Mouse (Mus musculus): Measurements from ENCODE around the gene Sgpl1. TPM values are rescaled to one million over a fixed set of nuclear protein-coding genes. Genes with fewer than 3 reads are reported as not detected.

Sgpl1 gene
- total RNA-seq (2021) = 10 to 100 TPM; 20.4 to 22.8 TPM
- long read RNA-seq, full-length matches to known transcripts = 18 of 34 reads
- long read RNA-seq, partial matches to known transcripts = 6 of 34 reads
- long read RNA-seq, other reads (novel, unspliced or antisense) = 10 of 34 reads

DNA sequence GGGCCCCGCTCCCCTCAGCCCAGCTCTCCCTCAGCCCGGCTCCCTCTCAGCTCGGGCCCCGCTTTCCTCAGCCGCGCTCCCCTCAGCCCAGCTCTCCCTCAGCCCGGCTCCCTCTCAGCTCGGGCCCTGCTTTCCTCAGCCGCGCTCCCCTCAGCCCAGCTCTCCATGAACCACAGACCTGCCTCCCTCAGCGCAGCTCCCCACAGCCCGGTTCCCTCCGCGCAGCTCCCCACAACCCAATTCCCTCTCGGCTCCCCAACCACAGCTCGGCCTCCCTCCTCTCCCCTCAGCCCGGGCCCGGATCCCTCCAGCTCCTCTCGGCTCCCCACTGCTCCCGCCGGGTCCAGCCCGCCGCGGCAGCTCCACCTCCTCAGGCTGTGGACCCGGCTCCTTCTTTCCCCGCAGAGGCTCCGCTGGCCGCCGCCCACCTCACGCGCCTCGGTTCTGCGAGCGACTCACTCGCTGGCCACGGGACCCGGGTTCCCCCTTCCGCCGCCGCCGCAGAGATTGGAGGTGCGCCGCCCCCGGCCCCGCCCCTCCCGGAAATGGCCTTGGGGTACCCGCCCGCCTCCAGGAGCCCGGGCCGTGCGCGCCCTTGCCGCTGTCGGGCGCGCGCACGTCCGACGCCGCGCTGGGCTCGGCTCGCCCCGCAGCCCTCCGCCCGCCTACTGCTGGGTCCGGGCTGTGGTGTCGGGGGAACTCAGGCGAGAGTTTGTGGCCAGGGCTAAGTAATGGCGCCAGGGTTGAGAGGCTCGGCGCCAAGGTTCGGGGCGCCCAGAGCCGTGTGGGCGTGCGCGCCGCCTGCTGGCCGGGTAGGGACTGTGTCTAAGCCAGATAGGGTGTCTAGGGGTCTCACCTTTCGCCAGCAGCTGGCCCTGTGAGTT lies at the start of gene Sgpl1:
Gene Sgpl1 (minus strand): TSS at position 547 of the 884 bp plus-strand sequence.
- peak; percentile 84 to 90 for DNase-seq (ENCODE audit: low spot score in 2 of 2)

- no peak for DNase-seq (ENCODE audit: low spot score in 2 of 2)
These were observed 48.3 kb upstream of the Sgpl1 start for GRCm38 (mm10) chr10:61195718-61196291.

DNA sequence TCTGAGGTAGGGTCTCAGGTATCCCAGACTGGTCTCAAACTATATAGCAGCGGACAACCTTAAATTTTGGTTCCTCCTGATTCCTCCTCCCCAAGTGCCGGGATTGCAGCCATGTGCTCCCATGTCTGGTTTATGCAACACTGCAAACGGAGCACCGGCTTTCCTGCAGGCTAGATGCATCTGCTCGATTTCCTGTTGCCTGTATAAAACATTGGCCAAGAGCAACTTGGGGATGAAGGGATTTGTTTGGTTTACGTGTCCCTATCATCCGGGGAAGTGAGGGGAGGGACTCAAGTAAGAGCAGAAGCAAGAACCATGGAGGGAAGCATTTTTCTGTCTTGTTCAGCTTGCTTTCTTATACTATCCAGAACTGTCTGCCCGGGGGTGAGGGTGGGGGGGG lies 47.7 kb upstream of the Sgpl1 start:
- DNase-seq (ENCODE audit: low spot score in 2 of 2) = no peak

DNA sequence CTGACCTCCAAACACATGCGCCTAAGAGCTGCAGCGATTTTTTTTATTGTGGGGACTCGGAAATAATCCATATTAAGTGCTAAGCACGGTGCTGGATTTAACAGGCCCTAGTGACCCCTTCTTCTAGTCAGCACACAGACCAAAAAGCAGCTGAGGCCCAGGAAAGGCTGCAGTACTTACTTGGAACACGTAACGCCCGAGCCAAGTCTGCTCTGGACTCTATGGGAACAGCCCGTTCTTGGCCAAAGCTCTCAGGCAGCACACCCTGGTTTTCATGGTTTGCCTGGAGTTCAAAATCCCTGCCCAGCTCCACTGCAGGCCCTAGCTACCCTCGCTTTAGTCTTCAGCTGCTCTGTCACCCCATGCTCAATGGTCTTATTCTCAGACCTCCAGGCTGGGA lies 47.1 kb upstream of the Sgpl1 start:
- DNase-seq (ENCODE audit: low spot score in 2 of 2) = no peak

GRCm38 (mm10) chr10:61188010-61188409 lies 40.5 kb upstream of the Sgpl1 start:
- no peak for DNase-seq (ENCODE audit: low spot score in 2 of 2)

- no peak for DNase-seq (ENCODE audit: low spot score in 2 of 2)
These were observed 39.5 kb upstream of the Sgpl1 start for GRCm38 (mm10) chr10:61187001-61187400.

DNA sequence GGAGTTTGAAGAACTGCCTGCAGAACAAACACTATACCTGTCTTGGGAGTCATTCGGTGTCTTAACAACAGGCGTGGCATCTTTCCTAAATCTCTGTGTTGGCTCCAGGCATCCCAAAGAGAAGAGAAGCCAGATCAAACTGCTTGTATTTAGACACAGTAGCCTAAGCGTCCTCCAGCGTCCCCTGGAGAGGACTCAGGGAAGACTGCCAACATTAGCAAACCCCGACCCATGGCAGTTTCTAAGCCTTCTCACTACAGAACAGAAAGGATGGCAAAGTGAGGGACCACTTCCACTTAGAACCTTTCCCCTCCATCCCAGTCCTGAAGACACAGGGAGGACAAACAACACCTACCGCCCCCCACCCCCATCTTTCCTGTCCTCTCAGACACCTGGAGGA lies 32.4 kb upstream of the Sgpl1 start:
- DNase-seq (ENCODE audit: low spot score in 2 of 2) = no peak

DNA sequence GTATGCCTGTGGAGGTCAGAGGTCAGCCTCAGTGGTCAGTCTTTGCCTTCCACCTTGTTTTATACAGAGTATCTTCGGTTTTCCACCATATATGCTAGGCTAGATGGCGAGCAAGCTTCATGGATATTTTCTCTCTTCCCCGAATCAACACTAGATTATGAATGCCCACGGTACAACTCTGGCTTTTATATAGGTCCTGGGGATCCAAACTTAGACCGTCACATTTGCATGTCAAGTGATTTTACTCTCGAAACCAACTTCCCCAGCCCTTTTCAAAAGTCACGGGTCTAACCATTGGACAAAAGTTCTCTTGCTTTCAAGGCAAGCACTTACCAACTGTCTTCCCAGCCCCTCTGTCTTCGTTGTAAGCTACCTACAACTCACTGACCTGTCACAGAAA lies 31.2 kb upstream of the Sgpl1 start:
- DNase-seq (ENCODE audit: low spot score in 2 of 2) = no peak

DNA sequence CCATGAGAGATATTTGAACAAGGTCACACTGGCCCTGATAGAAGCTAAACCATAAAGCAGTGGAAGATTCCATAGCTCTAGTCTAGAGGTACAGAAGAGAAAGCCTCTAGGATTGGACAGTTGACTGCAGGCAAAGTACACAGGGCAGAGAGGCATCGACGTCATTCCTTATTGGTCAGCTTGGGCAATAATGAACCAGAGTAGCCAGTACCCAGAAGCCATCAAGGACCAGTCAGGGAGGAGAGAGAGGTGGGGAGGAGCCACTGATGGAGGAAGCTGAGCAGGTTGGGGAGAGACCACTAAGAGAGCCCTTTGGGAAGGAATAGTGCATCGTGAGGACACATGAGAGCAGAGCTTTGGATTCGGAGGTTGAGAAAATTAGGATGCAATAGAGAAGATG lies 30.2 kb upstream of the Sgpl1 start:
- DNase-seq (ENCODE audit: low spot score in 2 of 2) = no peak

GRCm38 (mm10) chr10:61176221-61176790 lies 28.8 kb upstream of the Sgpl1 start:
- DNase-seq (ENCODE audit: low spot score in 2 of 2) = no peak

- peak; percentile 44 to 72 for DNase-seq (ENCODE audit: low spot score in 2 of 2)
These were observed 28.1 kb upstream of the Sgpl1 start for GRCm38 (mm10) chr10:61175442-61176204.

DNA sequence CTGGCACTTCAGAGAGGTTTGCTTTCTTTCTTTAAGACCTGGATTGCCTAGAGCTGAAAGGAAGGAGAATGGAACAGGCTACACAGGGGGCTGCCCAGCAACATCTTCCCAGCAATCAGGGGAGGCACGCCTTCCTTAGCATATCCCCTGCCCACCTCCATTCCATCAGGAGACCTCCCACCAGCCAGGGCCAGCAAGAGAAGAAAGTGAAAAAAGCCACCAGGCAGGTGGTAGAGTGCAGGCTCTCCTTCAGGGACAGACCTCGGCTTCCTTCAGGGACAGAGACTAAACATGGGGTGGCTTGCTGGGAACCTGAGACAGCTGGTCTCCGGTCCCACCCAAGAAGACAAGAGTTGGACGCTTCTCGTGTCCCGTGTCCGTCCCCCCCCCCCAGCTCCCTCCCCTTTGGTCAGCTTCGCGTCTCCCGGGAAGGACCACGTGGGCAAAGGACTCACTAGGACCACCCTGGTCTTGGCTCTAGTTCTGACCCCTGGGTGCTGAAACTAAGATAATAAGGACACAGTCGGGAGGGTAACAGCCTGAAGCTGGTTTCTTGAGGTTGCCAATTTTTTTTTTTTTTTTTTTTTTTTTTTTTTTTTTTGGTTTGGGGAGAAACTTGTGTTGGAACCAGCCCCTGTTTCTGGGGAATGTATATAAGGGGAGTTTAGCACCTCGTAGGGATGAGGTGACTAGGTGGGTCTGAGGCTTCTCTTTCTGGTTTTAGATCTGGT lies 27.4 kb upstream of the Sgpl1 start:
- no peak for DNase-seq (ENCODE audit: low spot score in 2 of 2)

DNA sequence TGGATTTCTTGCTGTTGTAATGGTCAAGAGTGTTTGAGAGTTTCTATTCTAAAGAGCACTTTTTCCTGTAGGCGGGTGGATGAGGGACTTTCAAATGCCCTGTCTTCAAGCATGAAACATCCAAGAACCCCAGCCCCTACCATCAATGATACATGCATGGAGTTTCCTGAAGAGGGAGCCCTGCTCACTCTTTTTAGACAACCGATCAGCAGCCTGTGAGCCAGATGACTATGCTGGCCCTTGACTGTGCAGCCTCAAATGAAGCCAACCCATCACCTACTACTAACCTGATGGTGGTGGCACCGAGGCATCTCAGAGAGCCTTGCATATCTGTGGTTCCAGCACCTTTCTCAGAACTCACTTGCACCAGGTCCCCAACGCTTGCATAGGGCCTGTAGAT lies 25.0 kb upstream of the Sgpl1 start:
- DNase-seq (ENCODE audit: low spot score in 2 of 2) = no peak

GRCm38 (mm10) chr10:61171654-61172053 lies 24.2 kb upstream of the Sgpl1 start, which contains the start of gene Tbata:
TSS of gene Tbata (plus strand) at chr10:61171954.
- DNase-seq (ENCODE audit: low spot score in 2 of 2) = no peak

DNA sequence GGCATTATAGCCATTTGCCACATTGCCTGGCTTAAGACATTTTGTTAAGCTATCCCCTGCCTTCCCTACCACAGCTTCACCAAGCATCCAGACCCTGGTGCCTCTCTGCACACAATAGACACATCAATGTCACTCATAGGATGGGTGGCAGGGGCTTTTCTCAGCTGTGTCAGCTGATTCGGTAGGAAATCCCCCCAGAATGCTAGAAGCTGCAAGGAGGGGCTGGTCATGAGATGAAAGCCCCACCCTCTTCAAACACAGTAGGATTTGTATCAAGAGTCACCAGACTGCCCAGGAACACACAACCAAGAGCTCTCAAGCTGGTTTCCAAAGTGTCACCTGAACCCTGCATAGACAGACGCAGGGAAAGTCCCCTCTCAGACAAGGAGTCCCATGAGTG lies 20.9 kb upstream of the Sgpl1 start:
- DNase-seq (ENCODE audit: low spot score in 2 of 2) = no peak

- DNase-seq (ENCODE audit: low spot score in 2 of 2) = no peak
These were observed 20.0 kb upstream of the Sgpl1 start for GRCm38 (mm10) chr10:61167333-61168096.

DNA sequence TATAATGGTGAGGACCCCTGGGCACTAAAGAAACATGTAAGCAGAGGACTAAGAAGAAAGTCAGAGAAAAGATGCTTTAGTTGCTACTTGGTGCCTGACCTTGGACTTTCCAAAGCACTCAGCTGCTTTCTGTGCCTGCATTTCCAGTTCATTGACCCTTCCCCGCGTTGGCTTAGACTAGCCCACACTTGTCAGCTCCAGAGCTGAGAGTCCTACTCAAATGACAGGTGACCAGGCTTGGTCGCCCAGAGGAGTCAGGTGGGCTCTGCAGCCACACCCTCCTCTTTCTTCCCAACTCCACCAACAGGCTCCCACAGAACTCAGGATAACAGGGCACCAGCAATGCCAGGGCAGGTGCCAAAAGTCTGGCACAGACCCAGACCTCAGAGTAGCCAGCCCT lies 14.9 kb upstream of the Sgpl1 start:
- DNase-seq (ENCODE audit: low spot score in 2 of 2) = no peak

DNA sequence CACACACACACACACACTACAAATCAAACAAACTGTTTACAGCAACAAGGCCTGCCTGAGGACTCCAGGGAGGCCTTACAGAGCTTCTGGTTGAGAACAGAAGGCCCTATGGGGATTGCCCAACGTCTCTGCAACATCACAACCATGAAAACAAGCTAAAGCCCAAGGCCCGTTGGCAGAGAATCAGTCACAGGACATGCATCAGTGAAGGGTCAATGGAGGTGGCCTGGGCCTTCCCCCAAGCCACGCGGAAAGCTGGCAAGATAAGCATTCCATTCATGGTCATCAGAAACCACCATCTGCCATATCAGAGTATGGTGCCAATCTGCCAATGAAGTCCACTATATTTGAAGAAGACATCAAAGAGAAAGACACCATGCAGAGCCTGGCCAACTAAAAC lies 13.2 kb upstream of the Sgpl1 start:
- DNase-seq (ENCODE audit: low spot score in 2 of 2) = no peak

DNA sequence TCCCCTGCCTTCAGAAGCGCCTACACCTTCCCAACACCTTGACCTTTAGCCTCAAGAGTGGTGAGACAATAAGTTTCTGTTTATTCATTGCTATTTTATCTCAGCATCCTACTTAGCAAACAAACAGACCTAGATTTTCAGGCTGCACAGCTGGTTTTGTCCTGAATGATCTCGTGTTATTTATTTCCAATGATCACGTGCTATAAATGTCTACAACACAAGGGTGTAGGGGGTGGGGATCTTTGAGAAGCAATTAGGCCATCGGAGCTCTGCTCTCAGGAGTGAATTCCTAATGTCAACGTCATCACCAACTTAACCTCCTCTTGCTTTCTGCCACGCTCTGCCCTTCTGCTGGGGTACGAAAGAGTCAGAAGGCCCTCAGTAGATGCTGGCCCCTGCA lies 12.6 kb upstream of the Sgpl1 start:
- DNase-seq (ENCODE audit: low spot score in 2 of 2) = no peak

DNA sequence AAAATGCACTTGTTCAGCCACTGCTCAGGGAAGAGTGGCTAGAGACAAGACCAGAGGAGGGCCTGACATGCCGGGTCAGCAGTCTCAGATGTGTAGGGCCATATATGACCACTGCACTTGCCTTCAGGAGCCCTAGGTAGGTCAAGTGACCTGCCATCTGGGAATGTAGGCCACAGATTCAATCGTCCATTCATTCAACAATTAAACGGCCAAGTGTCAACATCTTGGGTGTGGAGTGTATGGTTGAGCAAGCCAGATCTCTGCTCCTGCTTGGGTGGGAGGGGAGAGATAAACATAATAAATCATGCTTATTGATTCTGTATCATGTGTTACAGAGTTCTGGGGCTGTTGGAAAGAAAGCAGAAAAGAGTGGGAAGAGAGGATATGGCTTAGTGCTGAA lies 11.1 kb upstream of the Sgpl1 start:
- DNase-seq (ENCODE audit: low spot score in 2 of 2) = no peak

Measured in layer of hippocampus, adult 18-20 months (tissue).